Mouse (Mus musculus): ENCODE measurements at regions not wholly inside any gene's neighbourhood (a gene's known extent, or its start where the extent isn't known, plus 50 kb on each side); places are given as distances from the start of the nearest gene placed in this dataset.

GRCm38 (mm10) chr4:105469300-105469821 lies 312.2 kb downstream of the Plpp3 start:
- peak; percentile 95 for DNase-seq

- peak; percentile 71 for DNase-seq
These were observed 314.7 kb upstream of the Gm12728 start for GRCm38 (mm10) chr4:105474765-105475560.

- DNase-seq, result no peak
These were observed 313.3 kb upstream of the Gm12728 start for GRCm38 (mm10) chr4:105476332-105476731.

DNA sequence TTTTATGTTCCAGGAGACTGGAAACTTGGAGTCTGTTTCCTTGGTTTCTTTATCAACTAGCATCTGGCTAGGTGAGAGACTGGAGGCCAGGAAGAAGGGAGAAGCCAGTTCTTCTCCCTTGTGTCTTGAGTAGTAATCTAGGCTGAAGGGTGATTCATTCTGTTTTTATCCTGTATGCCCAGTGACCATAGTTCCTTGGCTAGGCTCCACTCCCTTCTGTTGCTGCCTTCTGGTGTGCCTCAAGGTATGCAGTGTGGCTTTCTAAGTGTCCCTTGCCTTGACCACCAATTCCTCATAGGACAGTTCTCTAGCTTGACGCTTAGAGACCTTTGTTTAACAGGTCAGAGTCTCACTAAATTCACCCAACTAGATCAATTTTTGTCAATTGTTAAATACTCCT lies 303.3 kb upstream of the Gm12728 start:
- peak; percentile 27 for DNase-seq

DNA sequence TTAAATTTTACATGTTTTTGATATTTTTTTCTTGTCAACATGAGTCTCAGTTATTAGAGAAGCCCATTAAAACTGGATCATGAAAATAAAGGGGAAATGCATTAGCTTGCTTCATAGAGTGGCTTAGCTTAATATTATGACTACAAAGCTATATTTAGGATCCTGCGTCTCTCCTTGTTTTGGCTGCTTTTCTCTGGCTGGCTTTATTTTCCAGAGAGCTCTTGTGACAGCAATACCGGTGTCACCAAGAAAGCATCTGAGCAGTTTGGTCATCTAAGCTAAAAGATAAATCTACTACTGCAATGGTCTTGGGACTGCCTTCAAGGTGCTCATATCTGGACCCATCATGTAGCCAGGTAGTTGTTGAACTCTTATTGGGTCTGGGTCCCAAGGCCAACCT lies 293.5 kb upstream of the Gm12728 start:
- peak; percentile 80 for DNase-seq

GRCm38 (mm10) chr4:105506190-105506589 lies 283.5 kb upstream of the Gm12728 start:
- peak; percentile 92 for DNase-seq

GRCm38 (mm10) chr4:105507221-105507620 lies 282.4 kb upstream of the Gm12728 start:
- peak; percentile 95 for DNase-seq

DNA sequence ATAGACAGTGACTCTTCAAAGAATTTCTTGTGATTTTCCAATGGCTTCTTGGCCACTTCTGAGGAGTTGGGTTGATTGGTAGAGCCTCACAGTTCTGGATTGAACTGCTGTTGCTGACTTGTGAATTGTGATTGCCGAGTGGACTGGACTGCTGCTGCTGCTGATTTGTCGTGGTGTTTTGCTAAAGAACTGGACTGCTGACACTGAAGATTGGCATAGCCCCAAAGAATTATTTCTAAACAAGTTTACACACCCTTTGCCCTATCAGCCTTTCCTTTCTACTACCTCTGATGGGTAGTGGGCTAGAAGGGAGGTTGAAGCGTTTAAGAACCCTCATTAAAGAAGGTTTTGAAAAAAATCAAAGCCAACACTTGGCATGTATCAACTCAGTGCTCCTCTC lies 280.6 kb upstream of the Gm12728 start:
- no peak for DNase-seq

DNA sequence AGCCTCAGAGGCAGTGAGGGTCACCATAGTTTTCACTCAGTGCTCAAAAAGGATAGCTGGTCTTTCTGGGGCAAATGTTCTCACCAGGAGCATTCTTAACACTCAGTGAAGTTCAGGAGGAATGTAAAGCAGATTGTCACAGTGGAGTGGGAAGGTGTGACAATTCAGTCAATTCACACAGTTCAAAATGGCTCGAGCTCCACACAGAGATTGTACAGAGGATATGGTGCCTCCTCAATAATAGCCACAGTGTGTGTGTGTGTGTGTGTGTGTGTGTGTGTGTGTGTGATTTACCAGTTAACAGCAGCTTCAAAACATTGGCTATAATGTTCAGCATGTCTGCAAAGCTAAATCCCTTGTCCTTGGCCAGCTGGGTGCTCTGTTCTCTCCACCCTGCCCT lies 279.3 kb upstream of the Gm12728 start:
- no peak for DNase-seq

DNA sequence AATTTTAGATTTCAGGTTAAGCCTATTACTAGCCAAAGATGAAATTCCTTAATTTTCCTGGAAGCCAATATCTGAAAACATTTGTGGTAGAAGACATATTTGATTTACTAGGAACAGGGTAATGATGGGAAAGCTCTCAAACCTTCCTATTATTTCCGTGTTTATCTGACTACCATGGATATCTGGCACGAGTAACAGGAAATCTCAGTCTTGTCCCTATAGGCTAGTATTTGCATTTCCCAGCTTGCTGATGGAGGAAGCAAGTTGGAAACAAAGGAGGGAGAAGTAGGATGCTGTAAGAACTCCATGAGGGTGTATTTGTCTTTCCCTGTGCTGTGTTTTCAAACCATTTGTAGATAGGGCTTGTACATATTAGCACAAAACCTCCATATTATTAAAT lies 264.5 kb upstream of the Gm12728 start:
- no peak for DNase-seq

- DNase-seq, result no peak
These were observed 262.9 kb upstream of the Gm12728 start for GRCm38 (mm10) chr4:105526755-105527154.

DNA sequence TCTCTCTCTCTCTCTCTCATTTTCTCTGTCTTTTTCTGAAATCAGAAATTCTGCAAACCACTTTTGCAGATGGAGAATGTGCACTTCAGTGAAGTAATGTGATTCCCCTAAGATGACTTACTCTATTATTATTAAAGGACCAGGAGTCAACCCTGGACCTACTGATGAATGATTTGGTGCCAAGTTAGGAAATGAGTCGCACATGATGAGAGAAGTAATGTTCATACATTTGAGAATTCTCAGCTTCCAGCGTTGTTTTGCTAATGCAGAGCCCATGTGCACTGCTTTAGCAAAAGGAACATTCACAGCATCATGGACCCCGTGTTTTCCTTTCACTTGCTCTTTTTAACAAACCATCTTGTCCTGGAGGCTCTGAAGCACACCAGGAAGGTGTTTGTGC lies 262.4 kb upstream of the Gm12728 start:
- DNase-seq, result no peak

DNA sequence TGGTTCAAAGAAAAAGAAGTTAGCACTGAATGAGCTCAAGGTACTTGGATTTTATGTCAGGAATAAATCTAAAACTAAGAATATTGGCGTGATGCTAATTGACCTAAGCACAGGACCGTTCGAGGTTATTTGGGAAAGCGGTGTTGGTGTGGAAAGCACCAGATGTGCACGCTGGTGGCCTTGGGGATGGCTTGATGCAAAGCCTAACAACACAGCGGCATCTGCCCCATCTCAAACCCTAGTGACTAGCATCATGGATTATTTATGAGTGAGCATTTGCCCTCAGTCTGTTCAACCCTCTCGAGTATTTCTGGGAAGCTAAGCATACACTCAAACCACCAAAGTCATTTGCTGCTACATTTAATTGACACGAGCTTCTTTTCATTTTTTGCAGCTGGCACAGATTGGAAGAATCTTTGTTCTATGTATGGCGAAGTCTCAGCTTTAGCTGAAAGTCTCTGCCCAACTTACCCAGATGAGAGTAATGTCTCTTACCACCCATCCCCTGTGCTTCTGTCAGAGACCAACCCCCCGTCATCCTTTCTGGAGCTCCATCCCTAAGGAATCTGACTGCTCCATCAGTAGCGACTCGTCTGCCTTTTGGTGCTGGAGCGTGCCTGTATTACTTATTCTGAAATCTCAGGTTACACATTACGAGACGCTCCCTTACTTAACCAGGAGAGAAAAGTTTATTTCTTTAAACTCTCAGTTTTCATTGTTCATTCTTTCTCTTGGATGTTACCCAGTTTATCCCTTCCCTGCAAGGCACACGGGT lies 257.8 kb upstream of the Gm12728 start:
- peak; percentile 66 for DNase-seq

- DNase-seq, result peak; percentile 44
These were observed 254.2 kb upstream of the Gm12728 start for GRCm38 (mm10) chr4:105535451-105535850.

DNA sequence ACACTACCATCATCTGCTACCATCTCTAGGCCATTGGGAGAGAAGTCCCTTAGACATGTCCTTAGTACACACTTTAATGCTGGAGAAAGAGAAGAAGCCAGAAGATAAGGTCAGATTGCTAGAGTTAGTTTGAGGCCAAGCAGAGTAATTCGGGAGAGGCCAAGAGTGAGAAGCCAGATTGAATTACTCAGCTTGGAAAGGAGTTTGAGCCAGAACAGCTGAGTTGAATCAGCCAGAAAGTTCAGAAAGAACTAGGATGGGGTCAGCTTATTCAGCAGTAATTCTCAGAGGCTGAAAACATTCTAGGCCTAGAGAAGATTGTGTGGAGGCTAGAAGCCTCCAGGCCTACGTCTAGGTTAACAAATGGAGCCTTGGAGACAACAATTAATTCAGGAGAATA lies 244.2 kb upstream of the Gm12728 start:
- DNase-seq, result peak; percentile 91

DNA sequence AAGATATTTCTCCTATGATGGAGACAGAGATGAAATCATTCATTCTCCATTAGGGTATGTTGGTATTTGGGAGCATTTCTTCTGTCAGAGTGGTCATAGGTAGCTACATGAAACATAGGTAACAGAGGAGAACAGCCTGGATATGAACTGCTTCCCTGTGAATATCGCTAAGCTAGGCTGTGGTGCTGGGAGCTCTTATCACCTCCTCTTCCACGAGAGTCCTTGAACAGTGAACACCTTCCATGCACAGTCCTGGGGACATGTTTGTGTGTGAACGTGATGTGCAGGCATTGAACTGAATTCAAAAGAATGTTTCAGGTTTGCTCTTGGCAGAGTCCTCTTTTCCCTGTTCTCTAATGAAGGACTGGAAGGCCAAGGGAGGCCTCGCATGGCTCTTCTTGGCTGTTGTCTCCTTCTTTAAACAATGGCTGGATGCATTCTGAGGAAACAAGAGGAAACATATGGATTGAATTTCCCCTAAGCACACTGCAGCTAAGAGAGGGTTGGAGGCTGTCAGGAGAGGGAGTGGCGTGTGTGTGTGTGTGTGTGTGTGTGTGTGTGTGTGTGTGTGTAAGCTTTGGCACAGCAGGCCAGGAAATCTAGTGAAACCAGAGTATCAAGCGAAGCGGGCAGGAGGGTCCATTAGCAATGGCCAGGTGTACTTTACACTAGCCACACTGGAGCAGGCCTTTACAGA lies 239.8 kb upstream of the Gm12728 start:
- DNase-seq, result peak; percentile 94

- DNase-seq, result no peak
These were observed 237.5 kb upstream of the Gm12728 start for GRCm38 (mm10) chr4:105551966-105552685.

DNA sequence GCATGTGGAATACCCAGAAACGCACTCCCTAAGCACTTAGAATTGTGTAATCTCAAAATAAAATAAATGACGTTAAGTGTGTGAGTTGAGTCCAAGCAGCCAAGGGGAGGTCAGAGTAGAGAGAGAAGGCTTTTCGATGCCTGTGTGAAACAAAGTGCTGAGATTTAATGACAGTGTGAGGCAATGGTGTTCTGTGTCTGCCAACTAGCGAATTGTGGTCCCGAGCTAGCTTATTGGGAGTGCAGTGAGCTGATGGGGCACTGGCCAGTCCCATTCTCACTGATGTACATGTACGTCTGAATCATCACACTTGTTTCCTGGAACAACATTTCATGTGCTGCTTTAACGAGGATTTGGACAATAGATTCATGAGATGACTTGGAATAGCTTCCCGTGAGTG lies 234.7 kb upstream of the Gm12728 start:
- peak; percentile 88 for DNase-seq

DNA sequence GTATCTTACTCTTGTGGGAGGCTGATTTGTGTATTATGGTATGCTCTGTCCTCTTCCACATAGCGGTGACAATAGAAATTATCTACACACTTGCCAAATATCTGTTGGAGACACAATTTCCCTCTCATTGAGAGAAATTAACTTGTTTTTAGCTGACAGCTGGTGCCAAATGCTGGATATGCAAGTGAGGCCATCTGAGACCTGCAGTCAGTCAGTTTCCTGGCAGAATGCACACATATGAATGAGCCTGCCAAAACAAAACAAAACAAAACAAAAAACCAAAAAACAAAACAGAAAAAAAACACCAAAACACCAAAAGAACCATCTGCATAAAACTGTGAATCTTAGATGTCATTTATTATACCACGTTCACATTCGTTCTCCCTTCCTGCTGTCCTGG lies 233.7 kb upstream of the Gm12728 start:
- DNase-seq, result no peak

- peak; percentile 89 for DNase-seq
These were observed 232.3 kb upstream of the Gm12728 start for GRCm38 (mm10) chr4:105557396-105557795.

DNA sequence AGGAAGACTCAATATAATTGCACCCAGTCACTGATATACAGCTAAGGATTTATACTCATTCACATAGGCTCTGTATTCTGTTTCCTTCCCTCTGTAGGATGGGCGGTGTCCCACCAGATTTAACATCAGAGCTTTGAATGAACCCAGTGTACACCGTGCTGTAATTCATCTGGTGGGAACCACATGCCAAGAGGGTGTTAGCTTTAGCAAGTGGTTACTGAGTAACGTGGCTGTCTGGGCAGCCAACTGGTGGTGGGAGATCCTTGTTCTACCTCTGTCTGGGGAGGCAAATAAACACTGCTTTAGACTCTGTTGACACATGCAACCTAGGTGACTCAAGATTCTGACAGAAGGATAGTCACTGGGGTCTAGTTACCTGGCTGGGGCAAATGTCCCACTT lies 229.6 kb upstream of the Gm12728 start:
- DNase-seq, result no peak

GRCm38 (mm10) chr4:105560781-105561180 lies 228.9 kb upstream of the Gm12728 start:
- DNase-seq, result no peak

GRCm38 (mm10) chr4:105561611-105562010 lies 228.1 kb upstream of the Gm12728 start:
- no peak for DNase-seq

All from heart, adult 11 months (tissue).